ENCODE assay signal across 20 mouse cellular contexts in the genomic region with DNA sequence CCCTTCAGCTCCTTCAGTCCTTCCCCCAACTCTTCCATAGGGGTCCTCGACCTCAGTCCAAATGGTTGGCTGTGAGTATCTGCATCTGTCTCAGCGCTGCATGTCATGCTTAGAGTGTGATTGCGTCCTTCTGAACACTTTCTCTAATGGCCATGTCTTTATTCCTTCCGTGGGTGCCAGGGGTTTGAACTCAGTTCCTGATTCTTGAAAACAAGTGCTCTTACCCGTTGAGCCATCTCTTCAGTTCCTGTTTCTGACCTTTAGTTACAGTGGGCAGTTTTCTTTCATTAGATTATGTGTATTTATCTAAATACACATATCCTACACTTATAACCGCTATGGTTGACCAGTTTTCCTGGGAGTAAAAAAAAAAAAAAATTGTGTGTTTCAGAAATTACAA. TPM values are rescaled to one million over a fixed set of nuclear protein-coding genes. Genes with fewer than 3 reads are reported as not detected.
"Had no signal": no experiment of that assay in that cellular context is flagged by ENCODE, and none has a peak within 500 bp of the region (broad histone marks: within the 10 kb centered on the region; RNA-seq: fewer than 3 reads in every experiment).

No protein-coding gene starts in this region.

- H3K4me3 ChIP-seq: midbrain, embryonic 10.5 days; midbrain, embryonic 12.5 days; myocyte; neural tube, embryonic 13.5 days; neural tube, embryonic 15.5 days had no signal

- H3K9ac ChIP-seq: liver, postnatal 0 days; lung, embryonic 14.5 days; midbrain, embryonic 12.5 days; neural tube, embryonic 13.5 days; neural tube, embryonic 15.5 days had no signal

- ATAC-seq: liver, postnatal 0 days; midbrain, embryonic 16.5 days had no signal

- DNase-seq: liver, postnatal 0 days; lung, embryonic 14.5 days; lung, postnatal 10 days; lung, postnatal 4 days; midbrain, embryonic 14.5 days; retina, postnatal 1 day; right cerebral cortex, adult 18-20 months; right cerebral cortex, postnatal 25 days; right cerebral cortex, postnatal 4 days; spleen, adult 18-20 months; thymus, adult 18-20 months; thymus, postnatal 14 days; thymus, postnatal 36 days had no signal

- H3K9me3 ChIP-seq: midbrain, embryonic 10.5 days; midbrain, embryonic 12.5 days; neural tube, embryonic 13.5 days; neural tube, embryonic 15.5 days had no signal

- H3K27me3 ChIP-seq: midbrain, embryonic 12.5 days; neural tube, embryonic 13.5 days; neural tube, embryonic 15.5 days had no signal

- H3K27ac ChIP-seq: midbrain, embryonic 10.5 days; midbrain, embryonic 12.5 days; neural tube, embryonic 13.5 days; neural tube, embryonic 15.5 days had no signal

- H3K36me3 ChIP-seq: midbrain, embryonic 10.5 days; midbrain, embryonic 12.5 days; neural tube, embryonic 13.5 days; neural tube, embryonic 15.5 days had no signal

RNA-seq across cellular contexts. Expression of a gene that starts 26.4 kb away (rescaled TPM):
- total RNA-seq: megakaryocyte-erythroid progenitor cell, adult 5-6 weeks had no signal
- polyA plus RNA-seq: midbrain, embryonic 10.5 days; myocyte had no signal
